In genomic region chr7:29050797-29051196, GRCm38 (mm10) we compare ENCODE assay signal across 10 mouse cellular contexts.
DNase-seq lines count a peak whose midpoint lies in the region; ATAC-seq and TF ChIP-seq lines count a peak whose summit lies in the region.
"Had no signal": no experiment of that assay in that cellular context is flagged by ENCODE, and none has a peak within 500 bp of the region (broad histone marks: within the 10 kb centered on the region; RNA-seq: fewer than 3 reads in every experiment).

No protein-coding gene starts in this region.

- H3K79me2 ChIP-seq in MEL (ENCODE audit: control insufficient read depth, insufficient read depth, low read length, poor library complexity) = no peaks in the 10 kb centered on the region

- no peak for TF ChIP-seq POLR2A in lung, adult 2 months (IDR thresholded peaks at IDR 0.05; ENCODE audit: borderline replicate concordance, extremely low read depth, low read depth, low read length)
- no peak for TF ChIP-seq POLR2A in MEL (IDR thresholded peaks at IDR 0.05; ENCODE audit: control insufficient read depth in 1 of 2, insufficient read depth in 1 of 2, low read depth in 1 of 2, low read length in 2 of 2, poor library complexity in 1 of 2)

- TF ChIP-seq EP300 in MEL (IDR thresholded peaks at IDR 0.05; ENCODE audit: low read depth in 1 of 2, low read length in 2 of 2) = no peak

- H3K4me2 ChIP-seq in forebrain, embryonic 16.5 days (ENCODE audit: low read length) = no peak overlapping the region
- H3K4me2 ChIP-seq: heart, embryonic 13.5 days had no signal

- TF ChIP-seq CTCF in lung, adult 2 months (IDR thresholded peaks at IDR 0.05; ENCODE audit: insufficient read depth, low read length) = peak; percentile 11; the same call in 1 of the 2 replicates
- peak; percentile 37 to 91 (median 91) for TF ChIP-seq CTCF in MEL (IDR thresholded peaks at IDR 0.05 in 2 of 3, conservative IDR thresholded peaks at IDR 0.05 in 1 of 3; ENCODE audit: control insufficient read depth in 1 of 3, insufficient read depth in 1 of 3, low read depth in 2 of 3, low read length in 3 of 3, poor library complexity in 1 of 3, severe bottlenecking in 1 of 3)

- no peak overlapping the region for H3K27ac ChIP-seq in forebrain, embryonic 16.5 days (ENCODE audit: low read length)
- no peak overlapping the region for H3K27ac ChIP-seq in forebrain, embryonic 10.5 days
- H3K27ac ChIP-seq in MEL (ENCODE audit: control insufficient read depth, low read depth, low read length) = no peak overlapping the region
- H3K27ac ChIP-seq: heart, embryonic 13.5 days; macrophage had no signal

- TF ChIP-seq RAD21 in MEL (IDR thresholded peaks at IDR 0.05; ENCODE audit: low read depth, low read length) = peak; percentile 94

- no peaks in the 10 kb centered on the region for H3K9me3 ChIP-seq in forebrain, embryonic 16.5 days (ENCODE audit: control insufficient read depth, low read length)
- peaks cover 3% of the 10 kb centered on the region; the same call in 1 of the 2 replicates for H3K9me3 ChIP-seq in forebrain, embryonic 10.5 days
- H3K9me3 ChIP-seq in MEL (replicated peaks; ENCODE audit: insufficient read depth, low read length) = no peaks in the 10 kb centered on the region

- no peaks in the 10 kb centered on the region for H3K36me3 ChIP-seq in forebrain, embryonic 16.5 days (ENCODE audit: control insufficient read depth, insufficient read depth)
- H3K36me3 ChIP-seq in forebrain, embryonic 10.5 days (replicated peaks) = no peaks in the 10 kb centered on the region
- H3K36me3 ChIP-seq in MEL (ENCODE audit: control insufficient read depth in 1 of 2, insufficient read depth in 2 of 2, low read length in 2 of 2) = no peaks in the 10 kb centered on the region
- H3K36me3 ChIP-seq: heart, embryonic 13.5 days had no signal

- WGBS in forebrain, embryonic 16.5 days = 36% methylated on average over 2 of the region's 2 CpGs
- WGBS in forebrain, embryonic 10.5 days = 48% methylated on average over 2 of the region's 2 CpGs
- 53% methylated on average over 2 of the region's 2 CpGs for WGBS in lung, adult 2 months

- intact Hi-C loops in heart, postnatal 36 days (cut with DNase I) = loop anchor here (2.0 kb wide), 1 partner anchor 250 kb away; no protein-coding TSS in a partner anchor

- no peak overlapping the region for H3K4me3 ChIP-seq in forebrain, embryonic 16.5 days (replicated peaks; ENCODE audit: low read length)
- no peak overlapping the region for H3K4me3 ChIP-seq in forebrain, embryonic 10.5 days
- no peak overlapping the region for H3K4me3 ChIP-seq in lung, adult 2 months (replicated peaks; ENCODE audit: extremely low read depth, low read depth, low read length)
- H3K4me3 ChIP-seq in MEL (ENCODE audit: control insufficient read depth in 1 of 2, insufficient read depth in 1 of 2, low read depth in 2 of 2, low read length in 2 of 2) = no peak overlapping the region
- H3K4me3 ChIP-seq: heart, embryonic 13.5 days had no signal

- peak; percentile 32; the same call in 1 of the 2 replicates for ATAC-seq in forebrain, embryonic 16.5 days

- H3K27me3 ChIP-seq in forebrain, embryonic 16.5 days (replicated peaks; ENCODE audit: control insufficient read depth, insufficient read depth, low read length) = peaks cover 17% of the 10 kb centered on the region
- H3K27me3 ChIP-seq in forebrain, embryonic 10.5 days (ENCODE audit: poor library complexity, severe bottlenecking) = peaks cover 47% of the 10 kb centered on the region
- H3K27me3 ChIP-seq in MEL (ENCODE audit: control insufficient read depth in 1 of 2, insufficient read depth in 2 of 2, low read length in 2 of 2) = no peaks in the 10 kb centered on the region

- H3K9ac ChIP-seq in forebrain, embryonic 16.5 days (replicated peaks; ENCODE audit: low read depth, low read length) = no peak overlapping the region
- H3K9ac ChIP-seq in MEL (ENCODE audit: control insufficient read depth, low read depth, low read length, poor library complexity, severe bottlenecking) = no peak overlapping the region
- H3K9ac ChIP-seq: heart, embryonic 13.5 days had no signal

- no peaks in the 10 kb centered on the region for H3K4me1 ChIP-seq in forebrain, embryonic 16.5 days (replicated peaks; ENCODE audit: control insufficient read depth, insufficient read depth, low read length)
- peaks cover 14% of the 10 kb centered on the region for H3K4me1 ChIP-seq in forebrain, embryonic 10.5 days
- no peaks in the 10 kb centered on the region for H3K4me1 ChIP-seq in lung, adult 2 months (ENCODE audit: control insufficient read depth, insufficient read depth, low read length)
- no peaks in the 10 kb centered on the region for H3K4me1 ChIP-seq in MEL (ENCODE audit: control insufficient read depth in 1 of 2, insufficient read depth in 2 of 2, low read length in 2 of 2)

- DNase-seq in forebrain, embryonic 10.5 days (ENCODE audit: extremely low spot score, low spot score) = no peak
- DNase-seq in lung, adult 2 months = no peak
- DNase-seq in lung, adult 18-20 months = no peak
- peak; percentile 75 for DNase-seq in MEL (ENCODE audit: low read depth, low spot score)
- peak; percentile 58 to 73 for DNase-seq in layer of hippocampus, postnatal 10 days (ENCODE audit: low spot score in 2 of 2)
- DNase-seq in thymus, postnatal 14 days = peak; percentile 41
- no peak for DNase-seq in heart, postnatal 36 days

TF ChIP-seq in MEL, 35 proteins besides CTCF, POLR2A, EP300 and RAD21:
- TF ChIP-seq TAL1 (IDR thresholded peaks at IDR 0.05; ENCODE audit: low read length) (no peak), ZNF384 (IDR thresholded peaks at IDR 0.05; ENCODE audit: low read depth, low read length) (no peak), SIN3A (IDR thresholded peaks at IDR 0.05; ENCODE audit: low read length) (0 out of 2 replicates have a peak, but pooled peaks have one; percentile 31), ZC3H11A (IDR thresholded peaks at IDR 0.05; ENCODE audit: low read depth, low read length) (peak; percentile 82), MYC (IDR thresholded peaks at IDR 0.05; ENCODE audit: low read depth, low read length) (peak; percentile 49; the same call in 1 of the 2 replicates), NELFE (IDR thresholded peaks at IDR 0.05; ENCODE audit: low read depth, low read length) (no peak), SMC3 (IDR thresholded peaks at IDR 0.05; ENCODE audit: low read depth, low read length) (peak; percentile 86)

Comparison
In these comparisons a context has a peak if more than half of its experiments do, and no peak if none do; other contexts are left out.
1. DNase-seq: peak in MEL (single experiment), layer of hippocampus, postnatal 10 days (2 of 2) and thymus, postnatal 14 days (single experiment); none in forebrain, embryonic 10.5 days (single experiment), lung, adult 2 months (single experiment), lung, adult 18-20 months (0 of 2) and heart, postnatal 36 days (0 of 2).